Mouse (Mus musculus): ENCODE data around the gene Olfr1340.

Gene Olfr1340

GRCm38 (mm10) chr4:118719838-118720237 lies at the start of gene Olfr1340:
Gene Olfr1340 (plus strand): TSS chr4:118720138.
- no peak for DNase-seq (ENCODE audit: low spot score in 2 of 2)

- no peak for DNase-seq (ENCODE audit: low spot score in 2 of 2)
These were observed 32.9 kb upstream of the Olfr1340 start for GRCm38 (mm10) chr4:118687086-118687485.

- DNase-seq (ENCODE audit: low spot score in 2 of 2): no peak
These were observed 27.4 kb upstream of the Olfr1340 start, which contains the start of gene Olfr1342 for GRCm38 (mm10) chr4:118692412-118692973. Gene Olfr1342 (minus strand): TSS chr4:118692756.

- DNase-seq (ENCODE audit: low spot score in 2 of 2): peak in 1 of 2 experiments; percentile 3
These were observed 26.1 kb upstream of the Olfr1340 start for GRCm38 (mm10) chr4:118693812-118694211.

- no peak for DNase-seq (ENCODE audit: low spot score in 2 of 2)
These were observed 16.7 kb upstream of the Olfr1340 start, which contains the start of gene Olfr1341 for GRCm38 (mm10) chr4:118703223-118703622. Gene Olfr1341 (plus strand): TSS chr4:118703523.

- no peak for DNase-seq (ENCODE audit: low spot score in 2 of 2)
These were observed 11.9 kb upstream of the Olfr1340 start for GRCm38 (mm10) chr4:118708086-118708485.

- no peak for DNase-seq (ENCODE audit: low spot score in 2 of 2)
These were observed 8.3 kb upstream of the Olfr1340 start for GRCm38 (mm10) chr4:118711656-118712055.

- peak in 1 of 2 experiments; percentile 3 for DNase-seq (ENCODE audit: low spot score in 2 of 2)
These were observed 2.0 kb downstream of the Olfr1340 start for GRCm38 (mm10) chr4:118721742-118722483.

GRCm38 (mm10) chr4:118731875-118732274 lies 11.9 kb downstream of the Olfr1340 start, which contains the start of gene Olfr1339:
Gene Olfr1339 (plus strand): TSS chr4:118732175.
- no peak for DNase-seq (ENCODE audit: low spot score in 2 of 2)

- DNase-seq (ENCODE audit: low spot score in 2 of 2): no peak
These were observed 19.6 kb downstream of the Olfr1340 start for GRCm38 (mm10) chr4:118739574-118739973.

GRCm38 (mm10) chr4:118740988-118741698 lies 21.2 kb downstream of the Olfr1340 start:
- no peak for DNase-seq (ENCODE audit: low spot score in 2 of 2)

GRCm38 (mm10) chr4:118741881-118742280 lies 21.9 kb downstream of the Olfr1340 start:
- no peak for DNase-seq (ENCODE audit: low spot score in 2 of 2)

GRCm38 (mm10) chr4:118758637-118759036 lies 38.7 kb downstream of the Olfr1340 start, which contains the start of gene Olfr1338:
Gene Olfr1338 (minus strand): TSS chr4:118758737.
- no peak for DNase-seq (ENCODE audit: low spot score in 2 of 2)

All from frontal cortex, postnatal 36 days (tissue).